Mouse (Mus musculus): ENCODE results near the gene Npff.

Gene Npff

DNA sequence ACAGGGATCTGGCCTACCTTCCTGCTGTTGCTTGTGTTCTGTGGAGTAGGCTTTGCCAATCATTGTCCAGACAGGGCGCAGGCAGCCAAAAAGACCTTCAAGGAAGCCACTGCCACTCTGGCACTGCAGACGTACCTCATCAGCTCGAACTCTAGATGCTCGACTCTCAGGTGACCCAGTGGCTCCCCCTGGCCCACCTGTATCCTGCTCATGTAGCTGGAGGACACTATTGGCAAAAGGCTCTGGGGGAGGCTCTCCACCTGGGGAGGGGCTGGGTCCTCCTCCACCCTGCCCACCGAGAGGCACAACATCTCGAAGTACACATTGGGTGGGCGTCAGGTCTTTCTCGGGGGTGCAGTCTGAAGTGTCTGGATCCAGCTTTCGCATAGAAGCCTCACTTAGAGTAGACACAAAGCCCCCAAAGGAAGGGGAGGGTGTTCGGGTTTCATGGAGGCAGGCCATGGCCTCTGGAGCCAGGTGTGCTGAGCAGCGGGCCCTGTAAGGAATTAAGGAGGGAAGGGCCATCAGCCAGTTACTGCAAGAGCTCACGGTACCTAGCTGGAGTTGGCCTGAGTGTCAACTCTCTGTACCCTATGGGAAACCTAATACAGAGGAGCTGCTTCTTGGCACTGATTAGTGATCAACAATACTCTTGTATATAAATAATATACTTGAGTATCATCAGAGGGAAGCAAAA, 19.5 kb downstream of the Npff start:
- CTCF ChIA-PET: no interaction called here

- CTCF ChIA-PET: interaction anchor here (0.5 kb wide), 1 partner anchor 46 kb away, joined by 4 read pairs; no protein-coding TSS in a partner anchor
Observed at GRCm38 (mm10) chr15:102503924-102504782, 20.6 kb downstream of the Npff start.

- CTCF ChIA-PET: no interaction called here
Observed at GRCm38 (mm10) chr15:102503447-102503846, 21.3 kb downstream of the Npff start, which contains the start of gene Gm10337. Gene Gm10337 (plus strand): TSS chr15:102503722.

DNA sequence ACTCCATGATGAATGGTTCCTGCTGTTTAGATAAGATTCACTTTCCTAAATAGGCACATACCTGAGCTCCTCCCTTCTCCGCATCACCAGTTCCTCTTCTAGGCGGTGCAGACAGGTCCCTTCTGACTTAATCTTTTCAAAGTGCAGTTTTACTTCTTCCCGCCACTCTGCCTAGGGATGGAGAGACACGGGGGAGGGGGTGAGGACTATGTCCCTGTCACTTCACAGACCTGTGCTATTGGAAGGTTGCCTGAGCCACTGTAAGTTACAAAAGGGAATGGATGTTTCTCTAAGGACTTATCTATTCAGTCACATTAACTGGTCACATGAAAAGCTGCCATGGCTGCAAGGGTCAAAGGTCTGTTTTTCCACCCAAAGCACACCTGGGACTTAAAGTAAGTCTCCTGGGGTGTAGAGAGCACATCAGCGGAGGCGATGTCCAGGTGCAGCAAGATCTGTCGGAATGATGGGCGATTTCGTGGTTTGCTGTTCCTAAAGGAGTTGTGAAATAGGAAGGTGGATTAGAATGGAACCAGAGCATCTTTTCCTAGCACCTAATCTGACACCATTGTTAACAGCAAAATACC, 22.4 kb downstream of the Npff start:
- CTCF ChIA-PET: no interaction called here

DNA sequence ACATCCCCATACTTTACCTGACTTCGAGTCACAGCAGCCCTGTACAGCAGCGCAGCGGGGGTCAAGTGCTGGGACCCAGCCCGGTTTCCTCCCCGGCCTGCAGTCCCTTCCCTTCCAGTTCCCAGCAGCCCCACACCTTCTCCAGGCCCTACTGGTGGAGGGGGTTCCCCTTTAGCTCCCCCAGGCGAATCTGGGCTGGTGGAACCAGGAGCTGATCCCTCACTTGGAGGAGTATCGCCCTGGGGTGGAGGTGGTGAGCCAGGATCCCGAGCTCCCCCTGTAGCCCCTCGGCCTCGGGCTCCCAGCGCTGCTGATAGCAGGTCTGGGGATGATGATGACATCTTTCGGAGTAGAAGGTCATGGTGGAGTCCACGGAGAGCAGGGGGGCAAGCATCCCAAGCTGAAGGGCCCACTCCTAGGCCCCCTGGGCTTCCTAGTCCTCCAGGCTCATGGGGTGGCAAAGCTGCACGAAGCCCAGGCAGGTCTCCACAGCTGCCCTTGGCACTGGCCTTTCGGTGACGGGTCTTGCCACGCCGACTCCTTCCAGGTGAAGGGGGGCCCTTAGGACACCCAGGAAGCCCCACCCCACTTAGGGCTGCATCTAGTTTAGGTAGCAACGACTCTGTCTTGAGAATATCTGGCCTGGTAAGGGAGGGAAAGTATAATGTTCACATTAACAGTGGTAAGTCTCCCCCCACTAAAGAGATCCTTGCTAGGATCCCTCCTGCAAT, 23.5 kb downstream of the Npff start:
- CTCF ChIA-PET: no interaction called here

DNA sequence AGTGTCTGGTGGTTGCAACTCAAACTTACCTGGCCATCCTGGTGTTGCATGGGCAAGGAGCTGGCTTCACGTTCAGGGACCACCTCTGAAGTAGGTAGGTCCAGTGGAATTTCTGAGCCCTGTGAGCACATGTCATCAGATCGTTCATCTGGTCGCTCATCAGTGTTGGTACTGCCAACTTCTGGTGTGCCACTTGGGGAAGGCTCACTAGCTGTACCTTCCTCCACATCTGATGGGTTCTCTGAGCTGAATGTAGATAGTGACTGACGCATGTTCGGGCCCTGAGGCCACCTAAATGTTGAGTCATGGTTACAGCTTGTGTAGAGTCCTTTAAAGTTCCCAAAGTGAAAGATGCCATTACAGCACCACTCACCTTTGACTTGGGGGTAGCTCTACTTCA, 24.3 kb downstream of the Npff start:
- CTCF ChIA-PET: interaction anchor here (0.6 kb wide), 2 partner anchors 33 to 989 kb away, joined by 4 to 5 read pairs; no protein-coding TSS in a partner anchor

DNA sequence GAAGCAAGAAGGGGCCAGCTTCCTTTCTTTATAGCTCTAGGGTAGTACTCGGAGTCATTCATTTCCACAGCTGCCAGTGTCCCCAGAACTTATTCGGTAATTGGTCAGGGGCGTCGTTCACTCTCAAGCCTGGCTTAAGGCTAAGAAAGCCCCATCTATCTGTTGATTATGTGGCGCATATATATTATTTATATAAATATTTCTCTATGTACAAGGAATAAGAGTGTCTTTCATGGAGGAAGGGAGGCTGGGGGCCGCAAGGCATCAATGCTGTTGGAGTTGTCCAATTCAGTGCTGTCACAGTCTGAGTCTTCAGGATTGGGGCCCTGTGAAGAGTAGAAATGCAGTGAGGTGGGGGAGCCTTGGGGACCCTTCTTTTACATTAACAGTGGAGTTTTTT, 24.9 kb downstream of the Npff start:
- CTCF ChIA-PET: interaction anchor here (0.6 kb wide), 1 partner anchor 34 kb away, joined by 5 read pairs; no protein-coding TSS in a partner anchor

GRCm38 (mm10) chr15:102499370-102499769, 25.4 kb downstream of the Npff start:
- CTCF ChIA-PET: no interaction called here

DNA sequence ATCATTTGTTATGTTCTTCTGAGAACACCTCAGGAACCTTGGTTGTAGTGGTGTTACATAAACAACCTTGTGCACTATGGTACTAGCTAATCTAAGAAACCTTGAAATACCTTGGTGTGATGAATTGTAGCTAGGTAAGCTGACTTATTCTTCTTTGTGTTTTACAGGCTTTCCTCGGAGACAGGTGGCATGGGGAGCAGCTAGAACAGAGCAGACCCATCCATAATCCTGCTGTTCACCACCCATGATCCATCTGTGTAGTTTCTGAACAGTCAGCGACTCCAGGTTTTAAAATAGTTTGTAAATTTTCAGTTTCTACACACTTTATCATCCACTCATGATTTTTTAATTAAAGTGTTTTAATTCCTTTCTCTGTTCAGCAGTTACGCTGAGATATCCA, 26.4 kb downstream of the Npff start:
- CTCF ChIA-PET: interaction anchor here (0.6 to 0.7 kb wide), 2 partner anchors 89 to 157 kb away, joined by 3 to 6 read pairs; no protein-coding TSS in a partner anchor

DNA sequence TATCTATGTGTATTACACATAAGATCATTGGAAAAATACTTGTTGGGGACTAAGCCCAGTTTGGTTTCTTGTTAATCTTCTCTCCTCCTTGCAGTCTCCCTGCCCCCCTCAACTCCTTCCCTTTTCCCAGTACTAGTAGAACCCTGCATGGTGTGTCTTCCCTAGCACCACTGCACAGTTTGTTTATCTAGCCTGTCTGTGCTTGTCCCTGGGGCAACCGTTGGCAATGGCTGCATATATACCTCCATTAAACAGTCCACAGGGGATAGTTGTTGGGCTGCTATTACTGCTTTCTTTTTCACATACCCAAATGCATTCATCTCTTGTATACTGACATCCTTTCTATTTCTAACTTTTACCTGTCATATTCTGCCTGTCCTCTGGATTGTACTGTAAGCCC, 37.1 kb downstream of the Npff start:
- CTCF ChIA-PET: no interaction called here

- CTCF ChIA-PET: interaction anchor here (0.6 to 0.7 kb wide), 3 partner anchors 42 to 184 kb away, joined by 3 to 6 read pairs (median 5); no protein-coding TSS in a partner anchor
Observed at GRCm38 (mm10) chr15:102485853-102486252, 38.9 kb downstream of the Npff start.

GRCm38 (mm10) chr15:102483136-102483535, 41.6 kb downstream of the Npff start:
- CTCF ChIA-PET: no interaction called here

GRCm38 (mm10) chr15:102474520-102474919, 50.2 kb downstream of the Npff start:
- CTCF ChIA-PET: no interaction called here

Measured in spleen, embryonic (tissue).